27 mouse cellular contexts compared by ENCODE assay signal in the genomic region with DNA sequence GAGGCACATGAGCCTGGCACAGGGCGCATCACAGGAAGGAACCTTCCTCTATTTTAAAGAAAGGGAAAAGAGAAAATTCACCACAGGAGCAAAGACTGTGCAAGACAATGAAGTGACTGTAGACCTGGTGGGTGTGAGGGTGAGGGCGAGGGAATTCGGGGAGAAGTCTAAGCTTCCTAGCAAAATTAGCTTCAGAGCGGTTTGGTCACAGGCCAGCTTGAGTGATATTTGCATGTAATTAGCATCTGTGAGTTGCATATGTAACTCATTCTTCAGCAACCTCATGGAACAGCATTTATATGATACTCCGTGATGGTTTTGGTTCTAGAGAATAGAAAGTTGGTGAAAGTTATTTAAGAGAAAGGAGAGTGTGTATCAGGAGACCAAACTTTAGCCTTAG.
DNase-seq lines count a peak whose midpoint lies in the region; ATAC-seq and TF ChIP-seq lines count a peak whose summit lies in the region.
"Had no signal": no experiment of that assay in that cellular context is flagged by ENCODE, and none has a peak within 500 bp of the region (broad histone marks: within the 10 kb centered on the region; RNA-seq: fewer than 3 reads in every experiment).

No protein-coding gene starts in this region.

- H3K9ac ChIP-seq in forebrain, postnatal 0 days: no peak overlapping the region
- no peak overlapping the region for H3K9ac ChIP-seq in forebrain, embryonic 12.5 days
- H3K9ac ChIP-seq: embryonic facial prominence, embryonic 12.5 days; embryonic facial prominence, embryonic 15.5 days; forebrain, embryonic 13.5 days; heart, embryonic 12.5 days; heart, embryonic 15.5 days; hindbrain, embryonic 13.5 days; intestine, embryonic 15.5 days had no signal

- H3K36me3 ChIP-seq in forebrain, postnatal 0 days (ENCODE audit: insufficient read depth): no peaks in the 10 kb centered on the region
- H3K36me3 ChIP-seq in forebrain, embryonic 12.5 days (replicated peaks): no peaks in the 10 kb centered on the region
- H3K36me3 ChIP-seq: embryonic facial prominence, embryonic 12.5 days; embryonic facial prominence, embryonic 15.5 days; heart, embryonic 12.5 days; heart, embryonic 15.5 days; hindbrain, embryonic 10.5 days; hindbrain, embryonic 13.5 days; intestine, embryonic 15.5 days had no signal

- H3K27ac ChIP-seq in forebrain, postnatal 0 days (ENCODE audit: low read depth, low read length): no peak overlapping the region
- H3K27ac ChIP-seq in forebrain, embryonic 12.5 days: no peak overlapping the region
- H3K27ac ChIP-seq in brown adipose tissue, adult 24 weeks (replicated peaks; ENCODE audit: low read depth, low read length): peak overlapping the region; percentile 52; the same call in 1 of the 2 replicates
- H3K27ac ChIP-seq: embryonic facial prominence, embryonic 12.5 days; embryonic facial prominence, embryonic 15.5 days; forebrain, embryonic 13.5 days; heart, embryonic 15.5 days; hindbrain, embryonic 10.5 days; hindbrain, embryonic 13.5 days; intestine, embryonic 15.5 days had no signal

- H3K27me3 ChIP-seq in forebrain, postnatal 0 days (ENCODE audit: insufficient read depth, low read length): no peaks in the 10 kb centered on the region
- H3K27me3 ChIP-seq in forebrain, embryonic 12.5 days: no peaks in the 10 kb centered on the region
- H3K27me3 ChIP-seq: embryonic facial prominence, embryonic 12.5 days; embryonic facial prominence, embryonic 15.5 days; forebrain, embryonic 13.5 days; heart, embryonic 12.5 days; heart, embryonic 15.5 days; hindbrain, embryonic 13.5 days; intestine, embryonic 15.5 days had no signal

- no peak for ATAC-seq in forebrain, postnatal 0 days
- ATAC-seq in forebrain, embryonic 12.5 days (ENCODE audit: low FRiP score): no peak
- ATAC-seq: CD4-positive, CD25-positive, alpha-beta regulatory T cell, adult 4 months; forebrain, embryonic 13.5 days; hindbrain, embryonic 16.5 days; intestine, embryonic 15.5 days had no signal

- no peak overlapping the region for H3K4me2 ChIP-seq in forebrain, postnatal 0 days (ENCODE audit: low read depth)
- no peak overlapping the region for H3K4me2 ChIP-seq in forebrain, embryonic 12.5 days
- H3K4me2 ChIP-seq: embryonic facial prominence, embryonic 12.5 days; embryonic facial prominence, embryonic 15.5 days; forebrain, embryonic 13.5 days; heart, embryonic 12.5 days; heart, embryonic 15.5 days; hindbrain, embryonic 13.5 days; intestine, embryonic 15.5 days had no signal

- H3K4me1 ChIP-seq in forebrain, postnatal 0 days (ENCODE audit: insufficient read depth): no peaks in the 10 kb centered on the region
- 0 out of 2 replicates have a peak, but pooled peaks cover 3% of the 10 kb centered on the region for H3K4me1 ChIP-seq in forebrain, embryonic 12.5 days
- H3K4me1 ChIP-seq in brown adipose tissue, adult 24 weeks (ENCODE audit: control insufficient read depth, insufficient read depth, insufficient read length, low read length): peaks cover 21% of the 10 kb centered on the region; the same call in 1 of the 2 replicates
- H3K4me1 ChIP-seq: embryonic facial prominence, embryonic 12.5 days; embryonic facial prominence, embryonic 15.5 days; heart, embryonic 12.5 days; heart, embryonic 15.5 days; hindbrain, embryonic 10.5 days; intestine, embryonic 15.5 days had no signal

- TF ChIP-seq CTCF in forebrain, postnatal 0 days (IDR thresholded peaks at IDR 0.05; ENCODE audit: low read depth): no peak

- H3K9me3 ChIP-seq in forebrain, postnatal 0 days (ENCODE audit: low read length): no peaks in the 10 kb centered on the region
- H3K9me3 ChIP-seq in forebrain, embryonic 12.5 days: no peaks in the 10 kb centered on the region
- H3K9me3 ChIP-seq: embryonic facial prominence, embryonic 12.5 days; embryonic facial prominence, embryonic 15.5 days; forebrain, embryonic 13.5 days; heart, embryonic 15.5 days; hindbrain, embryonic 10.5 days; hindbrain, embryonic 13.5 days; intestine, embryonic 15.5 days had no signal

- H3K4me3 ChIP-seq in forebrain, postnatal 0 days (ENCODE audit: low read depth, low read length): no peak overlapping the region
- H3K4me3 ChIP-seq in forebrain, embryonic 12.5 days (replicated peaks): no peak overlapping the region
- H3K4me3 ChIP-seq in brown adipose tissue, adult 24 weeks (ENCODE audit: insufficient read depth, low read depth, low read length): no peak overlapping the region
- H3K4me3 ChIP-seq: embryonic facial prominence, embryonic 12.5 days; embryonic facial prominence, embryonic 15.5 days; forebrain, embryonic 13.5 days; heart, embryonic 12.5 days; heart, embryonic 15.5 days; hindbrain, embryonic 10.5 days; hindbrain, embryonic 13.5 days; intestine, embryonic 15.5 days had no signal

- 64% methylated on average over 5 of the region's 5 CpGs for WGBS in forebrain, postnatal 0 days
- 87% methylated on average over 5 of the region's 5 CpGs for WGBS in forebrain, embryonic 12.5 days

- DNase-seq in forebrain, postnatal 0 days: peak; percentile 46
- peak; percentile 25 for DNase-seq in right cerebral cortex, postnatal 4 days
- DNase-seq in right cerebral cortex, adult 2 months (ENCODE audit: low spot score in 2 of 2): no peak
- no peak for DNase-seq in kidney, postnatal 14 days
- DNase-seq: adrenal gland, adult 2 months; adrenal gland, postnatal 14 days; cerebellum, adult 11 months; cerebellum, adult 2 months; cerebellum, adult 9-11 months; cerebellum, postnatal 25 days; gastrocnemius, postnatal 10 days; gastrocnemius, postnatal 36 days; heart, postnatal 10 days; heart, postnatal 36 days; kidney, adult 11 months had no signal

Comparison
In these comparisons a context has a peak if more than half of its experiments do, and no peak if none do; other contexts are left out.
1. DNase-seq: peak in forebrain, postnatal 0 days (single experiment) and right cerebral cortex, postnatal 4 days (single experiment); none in right cerebral cortex, adult 2 months (0 of 2) and kidney, postnatal 14 days (single experiment).